Mouse (Mus musculus) liver, adult 2 months (tissue): ENCODE measurements around the gene Dnph1. TPM values are rescaled to one million over a fixed set of nuclear protein-coding genes. Genes with fewer than 3 reads are reported as not detected.
A peak's percentile ranks its signal among the peaks of the same experiment; 100 is the strongest.

Experiments
- DNase-seq: peaks from one replicate; pipeline ENCODE4 v3.0.0-alpha.2; 2011; ENCODE audit warnings: low read depth, low spot score; ENCODE audit errors: extremely low read depth
- H3K27ac ChIP-seq: fragments of 200-500 bp; replicated peaks from 2 replicates; pipeline ENCODE4 v1.5.1; 2012; ENCODE audit warnings: low read depth, mild to moderate bottlenecking, control low read depth, inconsistent platforms, low read length; ENCODE audit not compliant: insufficient read depth
- H3K27me3 ChIP-seq: fragments of 200-500 bp; 2 replicates; pipeline ENCODE4 v1.6.1; 2012; ENCODE audit warnings: mild to moderate bottlenecking, moderate library complexity, low read length, inconsistent platforms; ENCODE audit not compliant: control insufficient read depth, insufficient read depth
- H3K36me3 ChIP-seq: fragments of 200-500 bp; 2 replicates; pipeline ENCODE4 v1.6.1; 2012; ENCODE audit warnings: low read length, inconsistent platforms; ENCODE audit not compliant: control insufficient read depth, insufficient read depth
- H3K4me1 ChIP-seq: fragments of 200-500 bp; 2 replicates; pipeline ENCODE4 v1.6.1; 2011; ENCODE audit warnings: low read length; ENCODE audit not compliant: control insufficient read depth, insufficient read depth
- H3K4me3 ChIP-seq: fragments of 200-500 bp; 2 replicates; pipeline ENCODE4 v1.5.1; 2011; ENCODE audit warnings: low read depth, mild to moderate bottlenecking, control low read depth, low read length, moderate library complexity; ENCODE audit not compliant: insufficient read depth
- H3K79me2 ChIP-seq: fragments of 200-500 bp; 2 replicates; pipeline ENCODE4 v1.6.1; 2012; ENCODE audit warnings: inconsistent platforms, mild to moderate bottlenecking, low read length, moderate library complexity; ENCODE audit not compliant: control insufficient read depth, insufficient read depth
- H3K9ac ChIP-seq: fragments of 200-500 bp; 2 replicates; pipeline ENCODE4 v1.6.1; 2012; ENCODE audit warnings: low read depth, mild to moderate bottlenecking, control low read depth, inconsistent platforms, low read length
- CTCF ChIP-seq: fragments of 200-500 bp; IDR thresholded peaks from 2 replicates; pipeline ENCODE4 v1.5.1; 2011; ENCODE audit warnings: low read depth, low read length, control low read depth
- POLR2A ChIP-seq: fragments of 200-500 bp; IDR thresholded peaks from 2 replicates; pipeline ENCODE4 v1.6.1; 2011; ENCODE audit warnings: low read length, control low read depth; ENCODE audit not compliant: insufficient read depth; ENCODE audit errors: extremely low read depth
- WGBS: fragments of 180-500 bp; shearing (Covaris S2); methylation state at CpG from one replicate; pipeline ENCODE4 v1.1.7; 2018; 5-methylcytosine and 5-hydroxymethylcytosine counted together
- polyA plus RNA-seq: library from polyadenylated mRNA; depleted of rRNA; stranded (reverse); fragments of >200 nt; gene quantifications from 2 replicates; pipeline ENCODE4 v1.2.3, GENCODE M21; 2012
- total RNA-seq: library from RNA; depleted of rRNA; stranded (reverse); fragments of >200 nt; gene quantifications from 2 replicates; pipeline ENCODE4 v1.2.3, GENCODE M21; 2014

The Dnph1 gene
- total and polyA plus RNA-seq, 2 experiments = 9.0 to 13.3 TPM

GRCm38 (mm10) chr17:46503847-46504638 is 7.5 kb downstream of the Dnph1 start:
- Histone ChIP-seq H3K4me1 (no peaks in the 10 kb centered on the region), H3K4me3 (no peak overlapping the region), H3K79me2 (no peaks in the 10 kb centered on the region), H3K27ac (no peak overlapping the region), H3K27me3 (no peaks in the 10 kb centered on the region), H3K9ac (no peak overlapping the region), H3K36me3 (no peaks in the 10 kb centered on the region)
- 87% methylated on average over 14 of the region's 14 CpGs for WGBS
- DNase-seq = no peak
- TF ChIP-seq CTCF (no peak), POLR2A (no peak)

- H3K4me3 ChIP-seq = no peak overlapping the region
- TF ChIP-seq POLR2A (no peak), CTCF (0 out of 2 replicates have a peak, but pooled peaks have one; percentile 11)
- H3K79me2 ChIP-seq = no peaks in the 10 kb centered on the region
- WGBS = 22% methylated on average over 3 of the region's 3 CpGs
- H3K36me3 ChIP-seq = no peaks in the 10 kb centered on the region
- H3K9ac ChIP-seq = no peak overlapping the region
- H3K4me1 ChIP-seq = no peaks in the 10 kb centered on the region
- H3K27me3 ChIP-seq = no peaks in the 10 kb centered on the region
- H3K27ac ChIP-seq = no peak overlapping the region
- DNase-seq = peak; percentile 88
These were observed 9.1 kb downstream of the Dnph1 start for GRCm38 (mm10) chr17:46505617-46506016.

- WGBS = 67% methylated on average over 11 of the region's 11 CpGs
- Histone ChIP-seq H3K36me3 (no peaks in the 10 kb centered on the region), H3K79me2 (no peaks in the 10 kb centered on the region), H3K27me3 (no peaks in the 10 kb centered on the region), H3K4me1 (no peaks in the 10 kb centered on the region), H3K9ac (no peak overlapping the region), H3K4me3 (no peak overlapping the region), H3K27ac (no peak overlapping the region)
- peak; percentile 42 for DNase-seq
- peak; percentile 56 for TF ChIP-seq CTCF
- TF ChIP-seq POLR2A = no peak
These were observed 14.7 kb downstream of the Dnph1 start for GRCm38 (mm10) chr17:46511059-46511710.

GRCm38 (mm10) chr17:46513329-46513728 is 16.8 kb downstream of the Dnph1 start:
- H3K27me3 ChIP-seq = no peaks in the 10 kb centered on the region
- H3K4me3 ChIP-seq = no peak overlapping the region
- TF ChIP-seq POLR2A (no peak), CTCF (no peak)
- H3K9ac ChIP-seq = no peak overlapping the region
- peak overlapping the region; percentile 20; the same call in 1 of the 2 replicates for H3K27ac ChIP-seq
- DNase-seq = peak; percentile 79
- no peaks in the 10 kb centered on the region for H3K36me3 ChIP-seq
- H3K4me1 ChIP-seq = no peaks in the 10 kb centered on the region
- WGBS = 40% methylated on average over 2 of the region's 2 CpGs
- no peaks in the 10 kb centered on the region for H3K79me2 ChIP-seq

GRCm38 (mm10) chr17:46519971-46520370 is 23.5 kb downstream of the Dnph1 start:
- no peak for DNase-seq
- H3K27me3 ChIP-seq = no peaks in the 10 kb centered on the region

More at GRCm38 (mm10) chr17:46519971-46520370, 23.5 kb downstream of the Dnph1 start:
- Histone ChIP-seq H3K79me2 (no peaks in the 10 kb centered on the region), H3K9ac (no peak overlapping the region), H3K27ac (no peak overlapping the region), H3K36me3 (no peaks in the 10 kb centered on the region), H3K4me3 (no peak overlapping the region), H3K4me1 (no peaks in the 10 kb centered on the region)
- WGBS = 81% methylated on average over 10 of the region's 10 CpGs
- no peak for TF ChIP-seq CTCF
- TF ChIP-seq POLR2A = no peak
